Mouse (Mus musculus): ENCODE measurements at regions not wholly inside any gene's neighbourhood (a gene's known extent, or its start where the extent isn't known, plus 50 kb on each side); places are given as distances from the start of the nearest gene placed in this dataset.

DNA sequence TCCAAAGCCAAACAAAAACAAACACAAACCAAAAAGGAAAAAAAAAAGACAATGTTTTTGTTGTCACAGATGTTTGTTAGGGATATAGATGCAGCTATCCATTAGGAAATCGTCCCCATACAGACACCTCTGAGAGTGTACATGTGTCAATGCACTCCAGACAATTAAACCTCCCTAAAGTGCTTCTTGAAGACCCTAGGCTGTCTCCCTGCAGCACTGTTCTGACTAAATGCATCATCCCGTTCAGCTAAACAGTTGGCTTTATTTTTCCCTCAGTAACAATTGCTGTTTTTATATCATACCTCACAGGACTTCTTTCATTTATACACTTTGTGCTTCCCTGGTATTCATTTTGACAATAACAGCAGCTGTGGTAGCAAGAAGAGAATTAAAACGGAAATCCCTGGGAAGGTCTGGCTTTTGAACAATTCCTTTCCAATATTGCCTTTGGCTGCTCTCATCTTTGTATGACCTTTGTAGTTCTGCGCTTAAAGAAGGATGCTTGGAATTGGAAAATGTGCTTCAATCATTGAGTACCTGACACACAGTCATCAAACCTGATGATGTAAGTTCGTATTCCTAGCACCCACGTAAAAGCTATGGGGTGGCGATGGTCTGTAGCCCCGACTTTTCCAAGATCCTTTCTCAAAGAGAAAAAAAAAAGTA, 208.9 kb downstream of the Dusp6 start:
- H3K4me1 ChIP-seq (ENCODE audit: insufficient read depth, low read length) = no peaks in the 10 kb centered on the region
- H3K36me3 ChIP-seq (ENCODE audit: insufficient read depth, low read length) = no peaks in the 10 kb centered on the region
- no peak overlapping the region for H3K27ac ChIP-seq (ENCODE audit: low read depth, low read length)
- ATAC-seq (ENCODE audit: low FRiP score) (no peak), DNase-seq (ENCODE audit: low spot score) (peak; percentile 18)
- TF ChIP-seq CTCF (IDR thresholded peaks at IDR 0.05) = no peak
- 52% methylated on average over 8 of the region's 8 CpGs for WGBS
- H3K9me3 ChIP-seq (ENCODE audit: low read length) = no peaks in the 10 kb centered on the region
- H3K27me3 ChIP-seq (ENCODE audit: insufficient read depth, low read length) = no peaks in the 10 kb centered on the region
- H3K9ac ChIP-seq (replicated peaks; ENCODE audit: low read length, poor library complexity, severe bottlenecking) = no peak overlapping the region
- H3K4me2 ChIP-seq (ENCODE audit: low read depth, low read length, poor library complexity, severe bottlenecking) = no peak overlapping the region
- H3K4me3 ChIP-seq (ENCODE audit: low read depth, low read length) = no peak overlapping the region

DNA sequence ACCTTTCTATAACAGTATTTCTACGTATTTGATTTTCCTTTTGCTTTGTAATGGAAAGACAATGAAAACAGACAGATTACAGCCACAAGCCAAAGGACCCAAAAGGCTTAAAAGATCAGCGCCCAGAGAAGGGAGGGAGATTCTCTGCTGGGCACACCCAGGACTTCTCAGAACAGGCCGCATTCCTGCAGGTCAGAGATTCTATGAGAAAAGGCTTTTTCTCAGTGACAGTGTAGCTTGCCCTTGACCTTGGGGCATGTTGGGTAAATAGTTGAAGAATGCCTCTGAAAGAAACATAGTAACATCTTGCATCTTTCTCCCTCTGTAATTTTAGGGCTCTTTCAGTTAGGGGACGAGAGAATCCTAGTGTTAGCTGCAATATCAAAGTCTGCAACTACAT, 209.8 kb downstream of the Dusp6 start:
- Histone ChIP-seq H3K4me2 (ENCODE audit: low read depth, low read length, poor library complexity, severe bottlenecking) (no peak overlapping the region), H3K4me1 (ENCODE audit: insufficient read depth, low read length) (no peaks in the 10 kb centered on the region), H3K9me3 (ENCODE audit: low read length) (no peaks in the 10 kb centered on the region), H3K36me3 (ENCODE audit: insufficient read depth, low read length) (no peaks in the 10 kb centered on the region), H3K4me3 (ENCODE audit: low read depth, low read length) (no peak overlapping the region), H3K9ac (replicated peaks; ENCODE audit: low read length, poor library complexity, severe bottlenecking) (no peak overlapping the region), H3K27me3 (ENCODE audit: insufficient read depth, low read length) (no peaks in the 10 kb centered on the region), H3K27ac (ENCODE audit: low read depth, low read length) (no peak overlapping the region)
- ATAC-seq (ENCODE audit: low FRiP score) = no peak
- WGBS = 50% methylated on average over 4 of the region's 4 CpGs
- no peak for TF ChIP-seq CTCF (IDR thresholded peaks at IDR 0.05)
- DNase-seq (ENCODE audit: low spot score) = no peak

GRCm38 (mm10) chr10:99473758-99474157, 210.7 kb downstream of the Dusp6 start:
- Histone ChIP-seq H3K27me3 (ENCODE audit: insufficient read depth, low read length) (no peaks in the 10 kb centered on the region), H3K9me3 (ENCODE audit: low read length) (no peaks in the 10 kb centered on the region), H3K4me2 (ENCODE audit: low read depth, low read length, poor library complexity, severe bottlenecking) (no peak overlapping the region), H3K9ac (replicated peaks; ENCODE audit: low read length, poor library complexity, severe bottlenecking) (no peak overlapping the region), H3K4me1 (ENCODE audit: insufficient read depth, low read length) (no peaks in the 10 kb centered on the region), H3K4me3 (ENCODE audit: low read depth, low read length) (no peak overlapping the region), H3K27ac (ENCODE audit: low read depth, low read length) (no peak overlapping the region), H3K36me3 (ENCODE audit: insufficient read depth, low read length) (no peaks in the 10 kb centered on the region)
- WGBS = 94% methylated on average over 9 of the region's 9 CpGs
- DNase-seq (ENCODE audit: low spot score) (no peak), ATAC-seq (ENCODE audit: low FRiP score) (no peak)
- TF ChIP-seq CTCF (IDR thresholded peaks at IDR 0.05) = no peak

- Histone ChIP-seq H3K4me1 (ENCODE audit: insufficient read depth, low read length) (no peaks in the 10 kb centered on the region), H3K4me3 (ENCODE audit: low read depth, low read length) (no peak overlapping the region), H3K27ac (ENCODE audit: low read depth, low read length) (no peak overlapping the region), H3K9ac (replicated peaks; ENCODE audit: low read length, poor library complexity, severe bottlenecking) (no peak overlapping the region), H3K4me2 (ENCODE audit: low read depth, low read length, poor library complexity, severe bottlenecking) (no peak overlapping the region), H3K36me3 (ENCODE audit: insufficient read depth, low read length) (no peaks in the 10 kb centered on the region), H3K9me3 (ENCODE audit: low read length) (no peaks in the 10 kb centered on the region), H3K27me3 (ENCODE audit: insufficient read depth, low read length) (no peaks in the 10 kb centered on the region)
- 76% methylated on average over 8 of the region's 8 CpGs for WGBS
- no peak for ATAC-seq (ENCODE audit: low FRiP score)
- TF ChIP-seq CTCF (IDR thresholded peaks at IDR 0.05) = no peak
- no peak for DNase-seq (ENCODE audit: low spot score)
These were observed 211.5 kb downstream of the Dusp6 start for GRCm38 (mm10) chr10:99474546-99474945.

DNA sequence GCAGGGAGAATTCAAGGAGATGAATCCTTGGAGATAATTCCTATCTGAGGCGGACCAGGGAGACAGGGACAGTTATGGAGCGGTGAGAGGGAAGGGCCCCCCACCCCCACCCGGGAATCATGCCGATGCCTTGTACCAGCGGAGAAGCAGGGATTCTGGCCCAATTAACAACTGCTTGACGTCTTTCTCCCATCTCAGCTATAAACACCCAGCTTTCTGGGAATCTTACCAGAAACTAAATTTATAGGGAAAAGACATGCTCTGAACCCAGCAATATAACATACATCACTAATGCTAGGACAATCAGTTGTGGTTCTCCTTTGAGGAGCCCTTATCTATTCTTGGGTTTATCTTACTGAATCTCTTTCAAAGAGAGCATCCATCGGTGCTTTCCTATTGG, 213.2 kb downstream of the Dusp6 start:
- no peak overlapping the region for H3K9ac ChIP-seq (replicated peaks; ENCODE audit: low read length, poor library complexity, severe bottlenecking)
- no peaks in the 10 kb centered on the region for H3K36me3 ChIP-seq (ENCODE audit: insufficient read depth, low read length)
- WGBS = 80% methylated on average over 7 of the region's 7 CpGs
- no peak for ATAC-seq (ENCODE audit: low FRiP score)
- H3K4me1 ChIP-seq (ENCODE audit: insufficient read depth, low read length) = no peaks in the 10 kb centered on the region
- no peak overlapping the region for H3K4me2 ChIP-seq (ENCODE audit: low read depth, low read length, poor library complexity, severe bottlenecking)
- H3K4me3 ChIP-seq (ENCODE audit: low read depth, low read length) = no peak overlapping the region
- H3K27me3 ChIP-seq (ENCODE audit: insufficient read depth, low read length) = no peaks in the 10 kb centered on the region
- H3K9me3 ChIP-seq (ENCODE audit: low read length) = no peaks in the 10 kb centered on the region
- no peak for TF ChIP-seq CTCF (IDR thresholded peaks at IDR 0.05)
- no peak for DNase-seq (ENCODE audit: low spot score)
- no peak overlapping the region for H3K27ac ChIP-seq (ENCODE audit: low read depth, low read length)

DNA sequence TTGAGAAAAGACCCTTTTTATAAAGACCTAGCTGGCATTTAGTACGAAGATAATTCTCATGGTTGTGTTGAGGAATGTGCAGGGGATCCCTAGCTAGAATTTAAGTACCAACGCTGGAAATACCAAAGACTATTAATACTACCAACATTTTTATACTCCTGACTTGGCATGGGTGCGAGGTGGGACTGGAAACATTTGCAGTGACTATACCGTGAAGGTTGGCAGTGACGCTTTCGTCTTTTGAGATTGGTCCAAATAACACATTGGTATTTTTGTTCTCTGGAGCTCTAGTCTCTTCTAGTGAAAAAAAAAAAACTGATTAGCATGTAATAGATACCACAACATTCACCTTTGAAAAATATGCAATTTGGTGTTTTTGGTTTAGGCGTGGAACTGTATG, 213.7 kb downstream of the Dusp6 start:
- no peak overlapping the region for H3K4me2 ChIP-seq (ENCODE audit: low read depth, low read length, poor library complexity, severe bottlenecking)
- H3K4me3 ChIP-seq (ENCODE audit: low read depth, low read length) = no peak overlapping the region
- H3K36me3 ChIP-seq (ENCODE audit: insufficient read depth, low read length) = no peaks in the 10 kb centered on the region
- no peaks in the 10 kb centered on the region for H3K4me1 ChIP-seq (ENCODE audit: insufficient read depth, low read length)
- H3K27me3 ChIP-seq (ENCODE audit: insufficient read depth, low read length) = no peaks in the 10 kb centered on the region
- WGBS = 92% methylated on average over 7 of the region's 7 CpGs
- no peak overlapping the region for H3K9ac ChIP-seq (replicated peaks; ENCODE audit: low read length, poor library complexity, severe bottlenecking)
- DNase-seq (ENCODE audit: low spot score) (no peak), ATAC-seq (ENCODE audit: low FRiP score) (no peak)
- TF ChIP-seq CTCF (IDR thresholded peaks at IDR 0.05) = no peak
- no peak overlapping the region for H3K27ac ChIP-seq (ENCODE audit: low read depth, low read length)
- H3K9me3 ChIP-seq (ENCODE audit: low read length) = no peaks in the 10 kb centered on the region
